Mouse (Mus musculus) urinary bladder, adult 2 months (tissue): ENCODE results near the gene Zfp692. TPM values are rescaled to one million over a fixed set of nuclear protein-coding genes. Genes with fewer than 3 reads are reported as not detected.
"Not testable (repeated sequence)": the region's sequence is repeated elsewhere in the genome, so short reads cannot be mapped to it uniquely, and the experiment has no call there.

ENCODE experiments used
- DNase-seq: peaks from one replicate; pipeline ENCODE4 v3.0.0; 2022; ENCODE audit warnings: low spot score
- polyA plus RNA-seq: library from polyadenylated mRNA; depleted of rRNA; stranded (reverse); fragments of >200 nt; gene quantifications from 2 replicates; pipeline ENCODE4 v1.2.3, GENCODE M21; 2012; rRNA removed

The Zfp692 gene
- 30.9 and 46.0 TPM in 2 replicates for polyA plus RNA-seq

- DNase-seq: peak; percentile 75
These were observed at the start of gene Zfp692 for GRCm38 (mm10) chr11:58306860-58307308. Gene Zfp692, plus strand, starts transcription at chr11:58307069.

GRCm38 (mm10) chr11:58257816-58258215 lies 49.1 kb upstream of the Zfp692 start:
- DNase-seq: no peak

GRCm38 (mm10) chr11:58260156-58260555 lies 46.7 kb upstream of the Zfp692 start:
- DNase-seq: no peak

GRCm38 (mm10) chr11:58261826-58262225 lies 45.0 kb upstream of the Zfp692 start:
- no peak for DNase-seq

- DNase-seq: no peak
These were observed 44.5 kb upstream of the Zfp692 start for GRCm38 (mm10) chr11:58262336-58262735.

- no peak for DNase-seq
These were observed 43.4 kb upstream of the Zfp692 start for GRCm38 (mm10) chr11:58263516-58263915.

- DNase-seq: no peak
These were observed 42.3 kb upstream of the Zfp692 start for GRCm38 (mm10) chr11:58264546-58264945.

- no peak for DNase-seq
These were observed 38.6 kb upstream of the Zfp692 start for GRCm38 (mm10) chr11:58268285-58268684.

- DNase-seq: no peak
These were observed 32.3 kb upstream of the Zfp692 start, which contains the start of gene 4930438A08Rik for GRCm38 (mm10) chr11:58274572-58274971. Gene 4930438A08Rik, plus strand, starts transcription at chr11:58274799.

- no peak for DNase-seq
These were observed 31.1 kb upstream of the Zfp692 start for GRCm38 (mm10) chr11:58275756-58276155.

- no peak for DNase-seq
These were observed 24.8 kb upstream of the Zfp692 start for GRCm38 (mm10) chr11:58281970-58282496.

- DNase-seq: no peak
These were observed 24.4 kb upstream of the Zfp692 start for GRCm38 (mm10) chr11:58282518-58282917.

GRCm38 (mm10) chr11:58289992-58290682 lies 16.7 kb upstream of the Zfp692 start:
- no peak for DNase-seq

GRCm38 (mm10) chr11:58290812-58291211 lies 16.1 kb upstream of the Zfp692 start:
- no peak for DNase-seq

GRCm38 (mm10) chr11:58292791-58293190 lies 14.1 kb upstream of the Zfp692 start:
- no peak for DNase-seq

GRCm38 (mm10) chr11:58297396-58297795 lies 9.5 kb upstream of the Zfp692 start:
- DNase-seq: no peak

- DNase-seq: peak; percentile 39
These were observed 5.8 kb upstream of the Zfp692 start for GRCm38 (mm10) chr11:58301057-58301456.

GRCm38 (mm10) chr11:58301837-58302754 lies 4.8 kb upstream of the Zfp692 start:
- peak; percentile 99 for DNase-seq

GRCm38 (mm10) chr11:58302774-58303445 lies 4.0 kb upstream of the Zfp692 start:
- DNase-seq: no peak

GRCm38 (mm10) chr11:58303594-58303993 lies 3.3 kb upstream of the Zfp692 start:
- no peak for DNase-seq

GRCm38 (mm10) chr11:58305299-58305698 lies 1.6 kb upstream of the Zfp692 start:
- DNase-seq: not testable (repeated sequence)
